Mouse (Mus musculus) hindbrain, embryonic 14.5 days (tissue): Measurements from ENCODE around the gene Gm43302. TPM values are rescaled to one million over a fixed set of nuclear protein-coding genes. Genes with fewer than 3 reads are reported as not detected.

Experiments
- polyA plus RNA-seq: library from polyadenylated mRNA; unstranded; fragments of >200 nt; fragmentation: Nextera tagmentation; extraction: Ambion mirVana; gene quantifications from 2 replicates; pipeline ENCODE4 v1.2.1, GENCODE M21; 2014

Gm43302 gene
- polyA plus RNA-seq, 1 experiment from 2014 or later = 1.1 TPM

Other genes starting within 250 kb of the Gm43302 start
- 2.5 and 2.9 TPM in 2 replicates for gene Gbp9, start 154.2 kb downstream of the Gm43302 start, polyA plus RNA-seq
- gene Gbp8, start 154.2 kb downstream of the Gm43302 start, polyA plus RNA-seq = 1.2 TPM in 2 replicates
- 3.8 and 4.9 TPM in 2 replicates for gene Gbp4, start 154.1 kb downstream of the Gm43302 start, polyA plus RNA-seq
- 2.4 and 2.5 TPM in 2 replicates for gene Gbp10, start 54.2 kb downstream of the Gm43302 start, polyA plus RNA-seq
- 3.3 and 5.3 TPM in 2 replicates for gene Gbp6, start within 50 bp of the Gm43302 start, polyA plus RNA-seq
- 23.0 and 26.1 TPM in 2 replicates for gene Lrrc8b, start 122.1 kb upstream of the Gm43302 start, polyA plus RNA-seq
- gene Lrrc8c, start 225.7 kb upstream of the Gm43302 start, polyA plus RNA-seq = 18.2 and 18.5 TPM in 2 replicates